Mouse (Mus musculus): ENCODE data around the gene Adig. TPM values are rescaled to one million over a fixed set of nuclear protein-coding genes. Genes with fewer than 3 reads are reported as not detected.

Gene Adig
- not detected in 2 replicates for polyA plus RNA-seq (2015; fragmentation: Nextera tagmentation; extraction: Ambion mirVana)

DNA sequence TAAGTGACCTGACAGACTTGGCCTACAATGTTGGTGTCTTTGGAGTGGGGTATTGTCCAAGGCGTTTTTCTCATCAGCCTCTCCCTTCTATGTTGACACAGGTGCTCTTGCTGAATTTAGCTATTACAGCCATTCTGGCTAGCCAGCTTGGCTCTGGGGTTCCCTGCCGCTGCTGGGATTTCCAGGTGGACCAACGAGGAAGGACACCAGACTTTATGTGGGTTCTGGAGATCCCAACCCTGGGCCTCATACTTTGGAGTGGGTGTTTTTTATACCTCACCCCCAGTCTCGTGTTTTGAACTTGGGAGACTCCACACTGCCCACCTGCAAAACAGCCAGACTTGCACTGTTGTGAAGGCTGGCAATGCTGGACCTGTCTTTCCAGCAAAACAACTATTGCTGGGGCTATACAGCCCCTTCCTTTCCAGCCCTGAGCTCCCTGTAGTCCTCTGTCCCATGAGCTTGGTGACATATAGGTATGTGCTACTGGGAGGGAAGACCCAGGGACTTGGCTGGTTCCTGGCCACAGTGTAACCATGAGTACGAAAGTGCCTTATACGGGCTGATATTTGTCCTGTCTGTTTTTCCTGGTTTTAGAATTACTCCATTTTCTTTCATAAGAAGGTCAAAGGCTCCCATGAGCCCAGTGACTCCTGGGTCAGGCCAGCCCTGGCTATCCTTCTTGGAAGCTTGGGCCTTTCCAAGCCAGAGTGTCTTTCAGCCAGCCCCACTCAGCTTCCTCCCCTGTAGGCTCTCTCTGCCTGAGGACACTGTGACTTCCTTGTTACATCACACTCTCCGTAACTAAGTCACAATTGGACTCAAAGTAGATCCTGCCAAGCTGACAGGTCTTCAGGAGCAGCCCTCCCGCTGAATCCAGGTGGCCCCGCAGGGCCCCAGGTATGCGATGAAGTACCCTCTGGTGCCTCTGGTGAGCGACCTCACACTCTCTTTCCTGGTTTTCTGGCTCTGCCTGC is at the start of gene Adig:
Gene Adig (plus strand): TSS at position 777 of the 977 bp plus-strand sequence.
- Histone ChIP-seq H3K9ac (no peak within 1 kb of the TSS), H3K36me3 (peaks cover 26% of the 10 kb centered on the region), H3K4me1 (no peaks in the 10 kb centered on the region), H3K9me3 (no peaks in the 10 kb centered on the region), H3K4me3 (no peak within 1 kb of the TSS), H3K27ac (replicated peaks) (no peak within 1 kb of the TSS), H3K4me2 (no peak within 1 kb of the TSS), H3K27me3 (replicated peaks) (no peaks in the 10 kb centered on the region)
- WGBS: 70% methylated on average over 11 of the region's 11 CpGs
- ATAC-seq (ENCODE audit: extremely low read depth, insufficient number of reproducible peaks, low FRiP score, low TSS enrichment): no peak

DNA sequence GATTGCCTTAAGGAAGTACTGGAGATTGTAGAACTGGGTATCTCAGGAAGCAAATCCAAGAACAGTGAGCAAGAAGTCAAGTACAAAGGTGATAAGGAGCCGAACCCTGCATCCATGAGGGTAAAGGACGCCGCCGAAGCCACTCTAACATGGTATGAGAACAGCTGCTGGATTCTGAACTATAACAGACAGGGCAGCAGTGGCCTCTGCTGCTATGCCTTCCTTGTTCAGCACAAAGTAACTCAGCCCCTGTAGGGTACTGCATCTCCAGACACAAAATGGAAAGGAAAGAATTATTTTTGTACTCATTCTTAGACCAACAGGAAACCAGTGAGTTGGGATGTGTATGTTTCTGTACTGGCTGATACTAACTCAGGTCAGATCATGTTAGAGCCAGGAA is 46.0 kb upstream of the Adig start:
- Histone ChIP-seq H3K9me3 (no peaks in the 10 kb centered on the region), H3K4me1 (no peaks in the 10 kb centered on the region), H3K4me3 (no peak overlapping the region), H3K36me3 (peaks cover 83% of the 10 kb centered on the region), H3K9ac (no peak overlapping the region), H3K4me2 (no peak overlapping the region), H3K27ac (replicated peaks) (no peak overlapping the region), H3K27me3 (replicated peaks) (no peaks in the 10 kb centered on the region)
- no peak for ATAC-seq (ENCODE audit: extremely low read depth, insufficient number of reproducible peaks, low FRiP score, low TSS enrichment)
- WGBS: 73% methylated on average over 4 of the region's 4 CpGs

DNA sequence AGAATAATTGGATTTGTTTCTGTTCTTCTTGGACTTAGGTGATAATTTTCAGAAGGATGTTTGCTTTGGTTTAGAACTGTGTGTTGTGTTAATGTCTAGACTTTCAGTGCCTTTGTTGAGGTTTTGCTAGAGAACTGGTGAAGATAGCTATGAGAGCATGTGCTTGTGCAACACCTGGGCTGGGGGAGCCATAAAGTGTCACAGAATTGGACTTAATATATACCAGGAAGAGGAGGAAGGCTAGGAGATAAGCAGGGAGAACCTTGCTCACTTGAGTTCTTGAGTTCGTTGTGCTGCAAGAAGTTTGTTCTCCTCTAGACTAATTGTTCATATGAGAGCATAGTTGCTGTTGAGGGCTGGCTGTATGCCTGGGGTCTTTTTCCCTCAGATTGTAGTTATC is 44.8 kb upstream of the Adig start:
- 78% methylated on average over 1 of the region's 1 CpGs for WGBS
- H3K4me2 ChIP-seq: no peak overlapping the region
- no peak overlapping the region for H3K4me3 ChIP-seq
- peaks cover 84% of the 10 kb centered on the region for H3K36me3 ChIP-seq
- H3K4me1 ChIP-seq: no peaks in the 10 kb centered on the region
- no peak for ATAC-seq (ENCODE audit: extremely low read depth, insufficient number of reproducible peaks, low FRiP score, low TSS enrichment)
- no peak overlapping the region for H3K27ac ChIP-seq (replicated peaks)
- no peak overlapping the region for H3K9ac ChIP-seq
- no peaks in the 10 kb centered on the region for H3K27me3 ChIP-seq (replicated peaks)
- no peaks in the 10 kb centered on the region for H3K9me3 ChIP-seq

DNA sequence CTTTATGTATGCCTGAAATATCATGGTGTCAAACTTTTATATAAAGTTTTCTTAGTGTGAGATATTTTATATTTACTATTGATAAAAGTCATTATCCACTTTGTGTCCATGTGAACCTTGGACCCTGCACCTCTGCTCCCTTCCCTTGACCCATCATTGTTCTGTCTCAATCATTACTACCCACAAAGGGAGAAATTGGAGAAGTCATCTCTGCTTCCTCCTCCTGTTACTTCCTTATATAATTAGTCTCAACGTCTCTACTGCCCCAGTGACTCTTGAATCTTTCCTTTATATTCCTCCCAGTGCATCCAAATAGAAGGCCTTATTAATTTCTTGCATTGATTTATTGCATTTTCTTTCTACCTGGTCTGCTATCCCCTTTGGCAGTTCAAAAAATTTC is 40.0 kb upstream of the Adig start:
- Histone ChIP-seq H3K9me3 (no peaks in the 10 kb centered on the region), H3K27me3 (replicated peaks) (no peaks in the 10 kb centered on the region), H3K4me1 (no peaks in the 10 kb centered on the region), H3K27ac (replicated peaks) (no peak overlapping the region), H3K4me2 (no peak overlapping the region), H3K9ac (no peak overlapping the region), H3K36me3 (peaks cover 89% of the 10 kb centered on the region), H3K4me3 (no peak overlapping the region)
- WGBS: 72% methylated on average over 1 of the region's 1 CpGs
- ATAC-seq (ENCODE audit: extremely low read depth, insufficient number of reproducible peaks, low FRiP score, low TSS enrichment): no peak

DNA sequence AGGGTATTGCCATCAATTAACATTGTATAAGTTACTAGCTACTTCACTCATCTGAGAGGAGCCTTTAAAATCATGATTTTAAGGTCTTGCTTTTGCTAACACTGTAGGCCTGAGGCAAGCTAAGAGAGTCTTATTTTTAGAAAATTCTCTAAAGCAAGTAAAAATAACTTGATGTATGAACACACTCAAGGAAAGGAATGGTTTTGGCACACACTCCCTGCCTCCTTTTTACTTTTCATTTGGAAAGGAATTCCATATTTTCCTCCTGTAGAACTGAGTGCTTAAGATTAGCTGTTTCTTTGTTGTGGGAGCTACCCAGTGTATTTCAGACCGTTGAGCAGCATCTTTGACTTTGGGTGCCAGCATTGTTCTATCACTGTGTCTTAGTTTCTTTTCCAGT is 28.3 kb upstream of the Adig start:
- Histone ChIP-seq H3K4me3 (no peak overlapping the region), H3K9me3 (no peaks in the 10 kb centered on the region), H3K36me3 (peaks cover 83% of the 10 kb centered on the region), H3K4me2 (no peak overlapping the region), H3K27ac (replicated peaks) (no peak overlapping the region), H3K4me1 (no peaks in the 10 kb centered on the region), H3K9ac (no peak overlapping the region), H3K27me3 (replicated peaks) (no peaks in the 10 kb centered on the region)
- 87% methylated on average over 1 of the region's 1 CpGs for WGBS
- no peak for ATAC-seq (ENCODE audit: extremely low read depth, insufficient number of reproducible peaks, low FRiP score, low TSS enrichment)

DNA sequence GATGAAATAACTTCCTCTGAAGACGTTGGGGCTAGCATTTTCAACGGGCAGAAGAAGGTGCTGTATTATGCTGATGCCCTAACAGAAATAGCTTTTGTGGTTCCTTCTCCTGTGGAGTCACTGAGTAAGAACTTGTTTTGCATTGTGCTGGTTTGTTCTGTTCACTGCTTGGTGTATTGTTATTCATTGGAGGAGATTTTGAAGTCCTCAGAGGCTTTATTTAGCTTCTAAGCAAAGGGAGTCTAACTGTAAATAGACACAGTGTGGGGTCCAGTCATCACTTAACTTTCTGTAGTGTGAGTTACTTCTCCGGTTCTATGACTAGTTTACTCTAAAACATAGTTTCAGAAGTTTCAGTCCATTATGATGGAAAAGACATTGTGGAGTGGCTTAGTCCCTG is 24.8 kb upstream of the Adig start:
- Histone ChIP-seq H3K9me3 (no peaks in the 10 kb centered on the region), H3K4me3 (no peak overlapping the region), H3K4me1 (no peaks in the 10 kb centered on the region), H3K27me3 (replicated peaks) (no peaks in the 10 kb centered on the region), H3K27ac (replicated peaks) (no peak overlapping the region), H3K9ac (no peak overlapping the region), H3K36me3 (peaks cover 91% of the 10 kb centered on the region), H3K4me2 (no peak overlapping the region)
- no peak for ATAC-seq (ENCODE audit: extremely low read depth, insufficient number of reproducible peaks, low FRiP score, low TSS enrichment)
- WGBS: 81% methylated on average over 3 of the region's 3 CpGs

DNA sequence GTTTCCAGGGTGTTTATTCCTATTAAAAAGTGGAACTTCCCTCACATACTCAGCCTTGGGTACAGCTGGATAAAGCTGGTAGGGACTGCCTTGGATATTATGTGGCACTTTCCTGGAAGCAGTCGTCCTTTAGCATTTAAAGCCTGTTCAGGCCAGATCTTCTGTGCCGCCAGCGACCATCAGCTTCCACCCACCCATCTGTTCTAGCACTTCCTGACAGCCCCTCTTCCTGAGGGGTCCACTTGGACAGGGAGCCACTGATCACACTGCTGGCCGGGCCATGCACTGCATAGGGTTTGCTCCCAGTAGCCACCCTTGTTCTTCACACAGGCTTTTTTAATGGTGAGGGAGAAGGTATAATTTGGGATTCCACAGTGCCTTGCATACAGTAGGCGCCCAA is 4.0 kb upstream of the Adig start:
- no peaks in the 10 kb centered on the region for H3K9me3 ChIP-seq
- no peaks in the 10 kb centered on the region for H3K27me3 ChIP-seq (replicated peaks)
- H3K27ac ChIP-seq (replicated peaks): no peak overlapping the region
- no peak overlapping the region for H3K4me3 ChIP-seq
- no peak overlapping the region for H3K4me2 ChIP-seq
- H3K4me1 ChIP-seq: no peaks in the 10 kb centered on the region
- H3K36me3 ChIP-seq: peaks cover 60% of the 10 kb centered on the region
- WGBS: 79% methylated on average over 5 of the region's 5 CpGs
- ATAC-seq (ENCODE audit: extremely low read depth, insufficient number of reproducible peaks, low FRiP score, low TSS enrichment): no peak
- H3K9ac ChIP-seq: no peak overlapping the region

DNA sequence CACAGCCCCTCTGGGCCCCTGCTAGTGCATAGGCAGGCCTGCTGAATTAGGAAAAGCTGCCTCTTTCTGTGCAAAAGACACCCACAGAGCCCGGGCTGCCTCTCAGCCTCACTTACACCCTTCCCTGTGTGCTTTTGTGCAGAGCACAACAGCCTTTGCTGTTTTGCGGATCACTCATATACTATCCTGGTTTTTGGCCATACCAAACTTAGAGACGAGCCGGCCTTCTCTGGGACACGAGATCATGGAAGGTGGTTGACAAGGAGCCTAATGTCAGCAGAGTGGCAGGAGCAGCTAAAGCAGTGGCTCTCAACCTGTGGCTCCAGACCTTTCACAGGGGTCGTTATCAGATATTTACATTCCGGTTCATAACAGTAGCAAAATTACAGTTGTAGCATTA is 814 bp downstream of the Adig start:
- H3K9me3 ChIP-seq: no peaks in the 10 kb centered on the region
- H3K27me3 ChIP-seq (replicated peaks): no peaks in the 10 kb centered on the region
- H3K9ac ChIP-seq: no peak overlapping the region
- H3K4me3 ChIP-seq: no peak overlapping the region
- no peak for ATAC-seq (ENCODE audit: extremely low read depth, insufficient number of reproducible peaks, low FRiP score, low TSS enrichment)
- no peaks in the 10 kb centered on the region for H3K4me1 ChIP-seq
- H3K27ac ChIP-seq (replicated peaks): no peak overlapping the region
- WGBS: 71% methylated on average over 7 of the region's 7 CpGs
- peaks cover 15% of the 10 kb centered on the region for H3K36me3 ChIP-seq
- H3K4me2 ChIP-seq: no peak overlapping the region

DNA sequence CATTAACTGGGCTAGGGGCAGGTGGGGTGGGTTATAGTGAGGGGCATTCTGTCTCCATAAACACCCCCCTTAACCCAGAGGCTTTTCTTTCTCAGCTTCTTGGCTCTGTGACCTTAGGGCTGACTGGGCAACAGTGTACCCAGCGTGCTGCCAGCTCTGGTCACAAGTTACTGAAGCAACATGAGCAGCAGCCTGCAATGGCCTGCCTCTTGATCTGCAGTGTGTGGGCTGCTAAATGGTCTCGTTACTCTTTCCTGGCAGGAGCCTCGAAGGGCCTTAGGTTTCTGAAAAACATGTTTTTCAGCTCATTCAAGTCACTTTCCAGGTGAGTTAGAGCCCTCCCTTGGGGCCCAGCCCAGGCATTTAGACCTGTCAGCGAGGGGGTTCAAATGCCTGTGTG is 1.3 kb downstream of the Adig start:
- H3K4me2 ChIP-seq: no peak overlapping the region

DNA sequence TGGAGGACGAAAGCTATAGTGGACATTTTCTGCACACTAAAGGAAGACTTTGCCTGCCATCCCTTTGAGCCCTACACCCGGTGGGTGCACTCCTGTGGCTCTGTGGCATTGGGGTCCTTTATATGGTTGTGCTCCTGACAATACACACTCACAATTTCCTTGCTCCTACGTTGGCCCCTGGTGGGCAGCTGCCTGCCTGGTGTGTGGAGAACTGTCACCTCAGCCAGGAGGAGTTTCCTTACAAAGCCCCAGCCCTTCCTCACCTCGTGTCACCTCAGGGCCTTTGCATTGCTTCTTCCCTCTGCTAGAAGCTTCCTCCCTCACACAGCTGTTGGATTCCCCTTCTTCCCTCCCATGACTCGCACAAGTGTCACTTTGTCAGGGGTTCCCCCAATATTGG is 4.1 kb downstream of the Adig start:
- no peak overlapping the region for H3K9ac ChIP-seq
- H3K4me3 ChIP-seq: no peak overlapping the region
- no peaks in the 10 kb centered on the region for H3K9me3 ChIP-seq
- WGBS: 62% methylated on average over 5 of the region's 5 CpGs
- no peak overlapping the region for H3K27ac ChIP-seq (replicated peaks)
- no peaks in the 10 kb centered on the region for H3K36me3 ChIP-seq
- no peak overlapping the region for H3K4me2 ChIP-seq
- H3K27me3 ChIP-seq (replicated peaks): no peaks in the 10 kb centered on the region
- peaks cover 6% of the 10 kb centered on the region for H3K4me1 ChIP-seq
- no peak for ATAC-seq (ENCODE audit: extremely low read depth, insufficient number of reproducible peaks, low FRiP score, low TSS enrichment)

More for the DNA sequence above, 1.3 kb downstream of the Adig start:
- 76% methylated on average over 4 of the region's 4 CpGs for WGBS
- ATAC-seq (ENCODE audit: extremely low read depth, insufficient number of reproducible peaks, low FRiP score, low TSS enrichment): no peak
- H3K27me3 ChIP-seq (replicated peaks): no peaks in the 10 kb centered on the region
- H3K9ac ChIP-seq: no peak overlapping the region
- no peak overlapping the region for H3K27ac ChIP-seq (replicated peaks)
- H3K4me3 ChIP-seq: no peak overlapping the region
- peaks cover 11% of the 10 kb centered on the region for H3K36me3 ChIP-seq
- no peaks in the 10 kb centered on the region for H3K9me3 ChIP-seq
- no peaks in the 10 kb centered on the region for H3K4me1 ChIP-seq

DNA sequence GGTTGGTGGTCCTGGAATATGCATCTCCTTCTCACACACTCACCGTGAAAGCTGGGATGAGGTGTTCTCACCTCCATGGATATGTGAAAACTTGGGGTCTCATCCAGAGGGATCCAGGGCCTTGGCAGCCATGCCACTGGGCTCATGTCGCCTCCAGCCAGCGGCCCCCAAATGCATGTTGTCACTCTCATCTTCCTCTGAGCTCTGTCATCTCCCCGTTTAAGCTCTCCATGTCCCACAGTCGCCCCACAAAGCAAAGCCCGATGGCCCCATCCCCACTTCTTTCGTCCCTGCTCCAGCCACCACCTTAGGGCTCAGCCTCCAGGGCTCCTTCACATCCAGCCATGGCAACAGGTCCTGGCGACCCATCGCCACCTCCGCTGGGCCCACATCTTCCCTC is 4.6 kb downstream of the Adig start:
- Histone ChIP-seq H3K36me3 (no peaks in the 10 kb centered on the region), H3K4me3 (no peak overlapping the region), H3K9me3 (no peaks in the 10 kb centered on the region), H3K27me3 (replicated peaks) (no peaks in the 10 kb centered on the region), H3K9ac (no peak overlapping the region), H3K4me2 (no peak overlapping the region), H3K4me1 (peaks cover 6% of the 10 kb centered on the region), H3K27ac (replicated peaks) (no peak overlapping the region)
- WGBS: 86% methylated on average over 10 of the region's 10 CpGs
- ATAC-seq (ENCODE audit: extremely low read depth, insufficient number of reproducible peaks, low FRiP score, low TSS enrichment): no peak

DNA sequence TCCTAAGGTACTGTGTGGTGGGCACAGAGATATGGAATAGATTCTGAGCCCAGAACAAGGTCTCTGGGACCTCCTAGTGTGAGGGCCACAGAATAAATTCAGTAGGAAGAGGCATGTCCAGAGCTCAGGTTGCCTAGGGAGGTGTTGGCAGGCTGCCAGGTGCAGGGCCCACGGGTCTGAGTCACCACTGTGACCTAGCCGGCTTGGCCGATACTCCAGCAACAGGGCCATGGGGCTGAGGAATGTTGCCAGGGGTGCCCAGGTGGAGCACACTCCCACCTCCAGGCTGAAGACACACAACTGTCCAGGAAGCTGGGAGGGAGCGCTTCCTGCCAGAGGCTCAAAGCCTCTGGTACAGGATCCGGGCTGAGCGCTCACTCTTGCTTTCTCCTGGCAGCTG is 8.3 kb downstream of the Adig start:
- no peak overlapping the region for H3K27ac ChIP-seq (replicated peaks)

More for the DNA sequence above, 8.3 kb downstream of the Adig start:
- Histone ChIP-seq H3K4me3 (no peak overlapping the region), H3K27me3 (replicated peaks) (no peaks in the 10 kb centered on the region), H3K4me2 (no peak overlapping the region), H3K4me1 (peaks cover 6% of the 10 kb centered on the region), H3K36me3 (no peaks in the 10 kb centered on the region), H3K9ac (no peak overlapping the region), H3K9me3 (no peaks in the 10 kb centered on the region)
- WGBS: 42% methylated on average over 6 of the region's 6 CpGs
- ATAC-seq (ENCODE audit: extremely low read depth, insufficient number of reproducible peaks, low FRiP score, low TSS enrichment): no peak

Data from heart, embryonic 13.5 days (tissue).